Mouse (Mus musculus) ovary, adult 2 months (tissue): Measurements from ENCODE around the gene Palm. TPM values are rescaled to one million over a fixed set of nuclear protein-coding genes. Genes with fewer than 3 reads are reported as not detected.

Experiments used
- polyA plus RNA-seq: library from polyadenylated mRNA; depleted of rRNA; stranded (reverse); fragments of >200 nt; gene quantifications from 2 replicates; pipeline ENCODE4 v1.2.3, GENCODE M21; 2012; rRNA removed

Gene Palm
- 90.7 and 101 TPM in 2 replicates for polyA plus RNA-seq

GRCm38 (mm10) chr10:79793051-79793737 lies at the start of gene Palm:
Gene Palm, plus strand, starts transcription at chr10:79793572.

GRCm38 (mm10) chr10:79745898-79746773 lies 47.2 kb upstream of the Palm start, which contains the start of gene Polrmt:
Gene Polrmt, minus strand, starts transcription at chr10:79746581.

GRCm38 (mm10) chr10:79754856-79755516 lies 38.4 kb upstream of the Palm start, which contains the start of gene Fgf22:
Gene Fgf22, plus strand, starts transcription at chr10:79755076.

GRCm38 (mm10) chr10:79766508-79767325 lies 26.7 kb upstream of the Palm start, which contains the start of gene Rnf126:
Gene Rnf126, minus strand, starts transcription at chr10:79766952.

GRCm38 (mm10) chr10:79777103-79777531 lies 16.3 kb upstream of the Palm start, which contains the start of gene Fstl3:
Gene Fstl3, plus strand, starts transcription at chr10:79777272.

GRCm38 (mm10) chr10:79790861-79791260 lies 2.5 kb upstream of the Palm start, which contains the start of gene Prss57:
Gene Prss57, minus strand, starts transcription at chr10:79790961.

GRCm38 (mm10) chr10:79820782-79821181 lies 27.4 kb downstream of the Palm start, which contains the start of gene Misp:
Gene Misp, plus strand, starts transcription at chr10:79820989.

GRCm38 (mm10) chr10:79853860-79854795 lies 60.8 kb downstream of the Palm start, which contains the start of gene Ptbp1:
Gene Ptbp1, plus strand, starts transcription at chr10:79854427.

Other genes with a start within 250 kb of the Palm start
- 205 and 206 TPM in 2 replicates for gene Mier2, start 238.4 kb upstream of the Palm start, polyA plus RNA-seq
- not detected in 2 replicates for gene Theg, start 206.2 kb upstream of the Palm start, polyA plus RNA-seq
- 1.0 and 1.1 TPM in 2 replicates for gene C2cd4c, start 179.5 kb upstream of the Palm start, polyA plus RNA-seq
- 23.4 and 27.1 TPM in 2 replicates for gene Shc2, start 155.7 kb upstream of the Palm start, polyA plus RNA-seq
- gene Odf3l2, start 147.8 kb upstream of the Palm start, polyA plus RNA-seq, result not detected in 2 replicates
- gene Madcam1, start 129.0 kb upstream of the Palm start, polyA plus RNA-seq, result 0.37 and 0.41 TPM in 2 replicates
- gene Tpgs1, start 124.2 kb upstream of the Palm start, polyA plus RNA-seq, result 157 and 195 TPM in 2 replicates
- gene Cdc34, start 111.4 kb upstream of the Palm start, polyA plus RNA-seq, result 105 and 140 TPM in 2 replicates
- 0.38 and 0.59 TPM in 2 replicates for gene Gzmm, start 104.6 kb upstream of the Palm start, polyA plus RNA-seq
- gene Bsg, start 89.1 kb upstream of the Palm start, polyA plus RNA-seq, result 812 and 1,288 TPM in 2 replicates
- 15.6 and 16.5 TPM in 2 replicates for gene Hcn2, start 76.9 kb upstream of the Palm start, polyA plus RNA-seq
- 87.5 and 91.0 TPM in 2 replicates for gene Polrmt, start 47.0 kb upstream of the Palm start, polyA plus RNA-seq
- gene Fgf22, start 38.5 kb upstream of the Palm start, polyA plus RNA-seq, result 0.14 TPM in 1 of 2 replicates, not detected in the other
- gene Rnf126, start 26.6 kb upstream of the Palm start, polyA plus RNA-seq, result 308 and 375 TPM in 2 replicates
- 44.1 and 45.1 TPM in 2 replicates for gene Fstl3, start 16.3 kb upstream of the Palm start, polyA plus RNA-seq
- 0.20 and 0.37 TPM in 2 replicates for gene Prss57, start 2.6 kb upstream of the Palm start, polyA plus RNA-seq
- 5.1 and 6.2 TPM in 2 replicates for gene Misp, start 27.4 kb downstream of the Palm start, polyA plus RNA-seq
- 420 and 461 TPM in 2 replicates for gene Ptbp1, start 60.9 kb downstream of the Palm start, polyA plus RNA-seq
- gene Prtn3, start 80.9 kb downstream of the Palm start, polyA plus RNA-seq, result 9.7 and 11.8 TPM in 2 replicates
- 55.3 and 72.1 TPM in 2 replicates for gene Plppr3, start 81.1 kb downstream of the Palm start, polyA plus RNA-seq
- gene Elane, start 92.7 kb downstream of the Palm start, polyA plus RNA-seq, result 0.20 and 1.7 TPM in 2 replicates
- 3,404 and 4,096 TPM in 2 replicates for gene Cfd, start 97.3 kb downstream of the Palm start, polyA plus RNA-seq
- gene Med16, start 115.4 kb downstream of the Palm start, polyA plus RNA-seq, result 147 and 148 TPM in 2 replicates
- not detected in 2 replicates for gene Gm26602, start 117.3 kb downstream of the Palm start, polyA plus RNA-seq
- 11.7 and 14.4 TPM in 2 replicates for gene Kiss1r, start 123.4 kb downstream of the Palm start, polyA plus RNA-seq
- gene R3hdm4, start 127.6 kb downstream of the Palm start, polyA plus RNA-seq, result 253 and 262 TPM in 2 replicates
- 12.3 and 12.7 TPM in 2 replicates for gene Arid3a, start 133.5 kb downstream of the Palm start, polyA plus RNA-seq
- 93.7 and 94.3 TPM in 2 replicates for gene Wdr18, start 166.6 kb downstream of the Palm start, polyA plus RNA-seq
- 0.26 and 0.77 TPM in 2 replicates for gene Grin3b, start 177.1 kb downstream of the Palm start, polyA plus RNA-seq
- 471 and 485 TPM in 2 replicates for gene Tmem259, start 190.8 kb downstream of the Palm start, polyA plus RNA-seq
- 287 and 331 TPM in 2 replicates for gene Cnn2, start 195.0 kb downstream of the Palm start, polyA plus RNA-seq
- 20.1 and 25.5 TPM in 2 replicates for gene Abca7, start 202.9 kb downstream of the Palm start, polyA plus RNA-seq
- 23.1 and 27.9 TPM in 2 replicates for gene Arhgap45, start 223.1 kb downstream of the Palm start, polyA plus RNA-seq
- gene Polr2e, start 246.2 kb downstream of the Palm start, polyA plus RNA-seq, result 406 and 421 TPM in 2 replicates